Mouse (Mus musculus): ENCODE data around the gene Eif4g3.

Gene Eif4g3

DNA sequence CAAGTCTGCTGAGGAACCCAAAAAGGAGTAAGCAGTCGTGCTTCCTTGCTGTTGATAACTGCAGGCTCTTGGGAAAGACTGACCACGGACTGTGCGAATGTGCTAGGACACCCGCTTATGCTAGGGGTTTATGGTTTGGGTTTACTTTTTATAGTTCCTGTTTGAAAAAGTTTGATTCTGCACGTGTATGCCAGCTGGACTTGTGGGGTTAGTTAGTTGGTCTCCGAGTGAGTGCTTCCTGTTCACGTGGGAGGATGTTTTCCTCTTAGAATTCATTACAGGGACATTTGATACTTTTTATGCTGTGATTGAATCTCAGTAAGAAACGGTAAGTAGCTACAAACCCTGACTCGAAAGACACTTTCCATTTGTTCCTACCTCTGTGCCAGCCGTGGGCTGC, 230.8 kb downstream of the Eif4g3 start:
- DNase-seq, result no peak

DNA sequence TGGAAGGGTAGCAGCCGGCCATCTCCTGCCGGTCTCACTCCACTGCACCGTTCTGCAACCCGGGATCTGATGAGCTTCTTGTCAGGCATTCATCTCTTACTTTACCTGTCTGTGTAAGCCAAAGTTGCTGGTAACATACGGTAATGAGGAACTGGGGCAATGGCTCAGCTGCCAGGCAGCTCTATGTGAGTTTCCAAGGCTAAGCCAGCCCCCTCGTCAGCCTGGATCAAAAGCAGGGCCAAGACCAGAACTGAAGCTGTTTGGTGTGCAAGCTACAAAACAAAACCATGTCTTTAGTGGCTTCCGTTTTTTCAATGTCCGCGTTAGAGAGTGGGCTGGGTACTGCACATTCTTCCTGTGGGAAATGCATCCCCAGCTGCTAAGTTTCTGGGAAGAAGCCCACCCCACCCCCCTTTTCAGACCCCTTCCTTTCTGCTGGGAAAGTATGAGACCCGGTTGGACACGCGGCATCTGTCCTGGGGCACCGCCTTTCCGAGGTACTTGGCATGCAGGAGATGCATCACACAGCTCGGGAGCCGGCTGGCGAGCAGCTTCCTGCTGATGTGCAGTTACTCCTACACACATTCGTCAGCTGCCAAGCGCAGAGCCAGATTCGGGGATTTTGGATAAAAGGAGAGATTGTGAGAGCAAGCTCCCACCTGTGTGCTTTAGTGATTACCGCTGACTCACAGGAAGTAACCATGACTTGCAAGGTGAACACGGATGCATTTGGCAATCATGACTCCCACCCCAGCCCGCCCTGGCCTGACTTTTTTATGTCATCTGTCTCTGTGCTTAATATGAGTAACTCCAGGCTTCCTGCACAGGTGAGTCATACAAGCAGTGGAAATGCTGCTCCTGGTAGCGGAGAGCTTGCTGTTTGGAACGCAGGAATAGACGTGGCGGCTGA, 254.2 kb downstream of the Eif4g3 start:
- DNase-seq, result no peak

DNA sequence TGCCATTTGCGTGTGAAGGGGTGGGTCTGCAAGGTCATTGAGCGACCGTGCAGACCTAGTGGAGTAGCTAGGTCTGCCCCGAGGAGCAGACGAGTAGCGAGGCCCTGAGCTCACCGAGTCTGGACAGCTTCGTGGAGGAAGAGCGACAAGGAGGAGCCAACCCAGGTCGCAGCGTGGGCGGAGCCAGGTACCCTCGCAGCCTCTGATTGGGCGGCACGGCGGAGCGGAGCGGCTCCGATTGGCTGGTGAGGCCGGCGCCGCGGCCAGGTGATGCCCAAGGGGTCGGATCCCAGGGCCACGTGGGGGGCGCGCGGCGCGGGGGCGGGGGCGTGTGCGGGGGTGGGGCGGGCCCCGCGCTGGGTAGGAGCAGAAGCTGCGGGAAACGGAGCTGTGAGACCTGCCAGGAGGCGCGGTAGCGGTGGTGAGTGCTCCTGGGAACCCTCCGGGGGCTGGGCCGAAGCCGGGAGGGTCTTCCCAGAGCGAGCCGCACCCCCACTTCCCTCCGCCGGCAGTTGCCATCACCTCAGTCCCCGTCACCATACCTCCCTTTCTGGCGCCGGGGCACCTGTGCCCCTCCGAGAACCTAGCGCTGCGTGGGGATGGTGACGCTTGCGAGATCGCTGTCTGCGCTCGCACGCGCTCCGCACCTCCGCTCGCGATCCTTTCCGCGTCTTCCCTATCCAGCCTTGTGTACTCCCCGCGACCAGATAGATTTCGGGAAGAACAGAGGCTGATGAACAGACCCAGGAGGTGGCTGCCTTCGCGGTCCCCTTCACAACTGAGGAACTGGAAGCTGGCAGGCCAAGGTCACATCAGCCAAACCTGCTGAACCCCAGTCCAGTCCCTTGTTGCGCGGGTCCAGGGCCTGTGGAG, 257.5 kb downstream of the Eif4g3 start, which contains the start of the genes Sh2d5 and Kif17:
Sh2d5 (plus strand) TSS at position 316 of the 873 bp plus-strand sequence.
Kif17 (plus strand) TSS at position 348 of the 873 bp plus-strand sequence.
- DNase-seq, result peak; percentile 77

DNA sequence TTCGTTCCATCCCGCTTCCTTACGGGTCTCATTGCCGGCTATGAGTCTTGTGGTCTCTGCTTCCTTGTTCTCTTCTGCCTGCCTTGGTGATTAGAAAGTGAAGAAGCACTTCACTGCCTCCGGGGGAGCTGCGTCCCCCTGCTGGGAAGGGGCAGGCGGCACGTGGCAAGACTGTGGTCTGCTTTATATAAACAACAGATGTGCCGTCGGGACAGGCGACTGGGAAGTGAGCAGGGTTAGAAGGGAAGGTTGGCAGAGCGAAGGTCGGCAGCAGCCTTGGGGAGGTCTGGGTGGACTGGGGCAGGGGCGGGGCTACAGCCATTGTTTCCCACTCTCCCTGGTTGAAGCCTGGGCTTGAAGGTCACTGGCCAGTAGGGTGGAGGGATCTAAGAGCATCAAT, 259.0 kb downstream of the Eif4g3 start:
- peak; percentile 22 to 28 for DNase-seq

DNA sequence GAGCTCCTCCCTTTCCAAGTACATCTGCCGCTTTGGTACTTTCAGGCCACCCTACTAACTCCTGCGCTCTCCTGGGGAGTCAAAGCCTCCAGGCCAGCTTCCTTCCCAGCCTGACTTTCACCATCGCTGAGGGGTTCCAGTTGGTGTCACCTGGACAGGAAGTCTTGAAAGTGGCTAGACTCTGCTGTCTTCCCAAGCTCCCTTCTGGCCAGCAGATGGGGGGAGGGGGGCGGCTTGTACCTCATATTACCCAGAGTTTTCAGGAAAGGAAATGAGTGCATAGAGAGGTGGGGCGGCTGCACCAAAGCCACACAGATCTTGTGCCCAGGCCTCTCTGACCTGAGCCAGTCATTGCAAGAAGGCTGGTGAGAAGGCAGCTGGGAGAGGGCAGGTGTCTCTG, 259.4 kb downstream of the Eif4g3 start:
- no peak for DNase-seq

GRCm38 (mm10) chr4:138257116-138257687, 264.4 kb downstream of the Eif4g3 start:
- peak in 1 of 2 experiments; percentile 14 for DNase-seq
